Mouse (Mus musculus): ENCODE results near the gene Arid4a.

Gene Arid4a

DNA sequence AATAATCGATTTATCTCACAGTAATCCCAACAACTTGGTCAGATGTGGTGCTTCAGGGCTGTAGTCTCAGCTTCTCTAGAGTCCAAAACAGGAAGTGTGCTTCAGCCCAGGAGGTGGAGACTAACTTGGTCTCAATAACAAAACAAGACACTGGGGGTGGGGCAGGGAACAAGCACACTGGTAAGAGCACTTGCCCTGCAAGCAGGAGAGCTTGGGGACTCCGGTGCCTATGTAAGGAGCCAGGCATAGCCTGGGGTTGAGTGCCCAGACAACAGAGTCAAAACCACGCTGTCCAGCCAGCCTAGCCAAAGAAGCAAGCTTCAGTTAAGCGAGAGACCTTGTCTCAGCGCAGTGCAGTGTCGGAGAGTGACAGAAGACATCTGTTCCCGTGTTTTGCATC, 24.7 kb downstream of the Arid4a start:
- no peak for TF ChIP-seq GATA4 (IDR thresholded peaks at IDR 0.05; ENCODE audit: insufficient replicate concordance, low read length)

DNA sequence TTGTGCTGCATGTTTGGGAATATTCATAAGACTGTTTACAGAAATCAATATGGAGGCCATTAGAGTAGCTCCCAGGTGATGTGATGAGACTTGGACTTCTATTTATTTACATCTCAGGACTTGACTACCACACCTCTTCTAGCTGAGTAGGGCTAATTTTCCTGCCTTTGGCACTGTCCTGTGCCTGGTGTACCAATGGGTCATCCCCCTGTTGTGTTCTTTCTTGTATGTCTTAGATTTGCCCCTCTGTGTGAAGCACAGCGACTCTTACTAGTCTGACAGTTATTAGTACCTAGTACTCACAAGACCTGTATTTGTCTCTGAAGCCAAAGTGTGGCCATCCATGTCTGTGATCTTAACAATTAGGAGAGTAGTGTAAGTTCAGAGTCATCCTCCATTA, 26.7 kb downstream of the Arid4a start:
- no peak for TF ChIP-seq GATA4 (IDR thresholded peaks at IDR 0.05; ENCODE audit: insufficient replicate concordance, low read length)

DNA sequence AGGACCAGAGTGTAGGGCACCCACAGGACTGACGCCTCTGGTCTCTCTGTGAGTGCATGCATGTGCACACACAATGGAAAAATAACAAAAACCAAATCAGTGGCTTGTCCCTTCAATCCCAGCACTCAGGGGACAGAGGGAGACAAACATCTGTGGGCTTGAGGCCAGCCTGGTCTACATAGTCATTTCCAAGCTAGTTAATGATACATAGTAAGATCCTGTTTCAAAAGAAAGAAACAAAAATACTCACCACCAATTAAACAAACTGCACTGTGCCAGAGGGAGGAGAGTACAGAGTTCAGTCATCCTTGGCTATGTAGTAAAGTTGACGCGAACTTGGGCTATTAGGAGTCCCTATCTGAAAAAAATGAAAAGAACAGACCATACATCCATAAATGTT, 27.8 kb downstream of the Arid4a start:
- TF ChIP-seq GATA4 (IDR thresholded peaks at IDR 0.05; ENCODE audit: insufficient replicate concordance, low read length): no peak

DNA sequence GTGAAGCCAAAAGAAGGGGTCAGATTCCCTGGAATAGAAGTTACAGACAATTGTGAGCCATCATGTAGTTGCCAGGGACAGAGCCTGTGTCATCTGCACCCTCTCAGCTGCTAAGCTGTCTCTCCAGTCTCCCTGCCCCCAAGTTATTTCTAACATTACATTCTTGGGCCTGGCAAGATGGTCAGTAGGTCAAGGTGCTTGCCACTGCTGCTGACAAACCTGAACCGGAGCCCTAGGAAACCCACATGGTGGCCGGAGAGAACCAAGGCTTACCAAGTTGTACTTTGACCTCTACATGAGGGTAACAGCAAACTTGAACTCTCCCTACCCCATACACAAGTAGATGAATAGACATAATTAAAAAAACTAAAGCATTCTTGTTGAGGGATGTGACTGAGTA, 28.7 kb downstream of the Arid4a start:
- no peak for TF ChIP-seq GATA4 (IDR thresholded peaks at IDR 0.05; ENCODE audit: insufficient replicate concordance, low read length)

DNA sequence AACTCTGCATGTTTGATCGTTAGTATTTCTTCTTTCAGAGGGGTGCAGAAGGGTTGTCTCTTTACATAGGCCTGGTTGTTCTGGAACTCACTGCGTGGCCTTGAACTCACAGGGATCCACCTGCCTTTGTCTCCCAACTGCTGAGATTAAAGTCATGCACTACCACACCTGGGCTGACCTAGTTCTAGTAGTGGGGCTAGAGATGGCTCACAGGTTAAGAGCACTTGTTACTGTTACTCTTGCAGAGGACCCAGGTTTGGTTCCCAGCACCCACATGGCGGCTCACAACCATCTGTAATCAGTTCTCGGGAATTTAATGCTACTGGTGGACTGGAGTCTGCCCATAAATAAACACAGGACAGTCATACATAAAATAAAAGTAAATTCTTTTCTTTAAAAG, 30.7 kb downstream of the Arid4a start:
- no peak for TF ChIP-seq GATA4 (IDR thresholded peaks at IDR 0.05; ENCODE audit: insufficient replicate concordance, low read length)

DNA sequence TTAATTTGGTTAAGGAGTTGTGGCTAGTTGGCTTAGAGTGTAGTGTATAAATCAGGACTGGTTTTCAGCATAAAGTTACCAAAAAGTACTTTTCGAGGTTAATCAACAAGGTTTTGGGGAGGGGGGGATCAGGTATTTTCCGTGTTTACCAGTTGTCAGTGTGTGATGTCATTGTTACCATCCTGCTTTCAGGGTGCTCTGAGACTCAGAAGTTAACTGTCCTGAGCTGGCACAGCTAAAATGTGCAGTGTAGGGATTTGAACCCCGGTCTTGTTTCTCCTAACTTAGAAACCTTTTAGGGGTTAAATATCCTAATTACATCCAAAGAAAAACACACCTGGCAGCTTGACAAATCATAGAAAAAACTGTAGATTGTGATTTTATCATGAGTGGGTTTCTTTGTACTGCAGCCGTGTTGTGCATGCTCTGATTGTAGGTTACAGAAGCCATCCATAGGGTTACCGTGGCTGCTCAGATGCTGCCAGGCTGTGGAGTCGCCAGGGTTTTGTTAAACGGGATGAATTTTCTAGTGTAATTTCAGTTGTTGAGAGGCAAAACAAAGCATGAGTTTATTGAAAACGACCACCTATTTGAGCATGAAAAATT, 31.8 kb downstream of the Arid4a start:
- no peak for TF ChIP-seq GATA4 (IDR thresholded peaks at IDR 0.05; ENCODE audit: insufficient replicate concordance, low read length)

DNA sequence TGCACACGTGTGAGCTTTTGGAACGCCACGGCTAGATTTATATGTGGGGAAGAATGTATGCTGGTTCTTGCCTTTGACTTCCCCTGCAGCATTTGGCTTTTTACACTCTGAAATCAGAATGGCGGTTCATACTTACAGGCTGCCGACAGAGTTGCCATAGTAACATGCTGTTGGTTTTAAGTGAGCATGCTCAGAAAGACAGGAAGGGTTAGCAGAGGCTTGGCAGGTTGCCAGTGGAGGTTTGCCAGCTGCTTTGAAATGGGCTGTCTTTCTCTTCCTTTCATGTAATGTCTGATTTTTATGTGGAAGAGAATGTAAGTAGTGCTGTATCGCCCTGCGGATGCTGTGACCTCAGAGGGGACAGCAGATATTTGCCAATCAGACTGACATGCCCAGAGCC, 32.3 kb downstream of the Arid4a start:
- TF ChIP-seq GATA4 (IDR thresholded peaks at IDR 0.05; ENCODE audit: insufficient replicate concordance, low read length): no peak

DNA sequence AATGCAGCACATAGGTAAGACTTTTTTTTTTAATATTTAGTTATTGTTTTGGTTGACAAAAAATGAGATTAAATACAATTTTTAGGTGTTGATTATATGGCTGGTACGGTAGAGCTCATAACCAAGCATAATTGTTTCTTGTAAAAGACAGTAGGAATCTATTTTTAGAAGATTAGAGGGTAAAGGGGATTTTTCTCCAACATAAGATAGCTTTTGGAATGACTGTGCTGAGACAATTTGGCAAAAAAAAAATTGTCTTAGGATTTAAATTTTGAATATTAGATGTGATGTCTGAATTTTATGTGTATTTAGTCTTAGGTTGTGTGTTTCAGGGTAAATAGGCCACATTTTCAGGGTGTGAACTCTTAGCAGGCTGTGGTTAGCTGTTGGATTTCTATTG, 32.8 kb downstream of the Arid4a start:
- TF ChIP-seq GATA4 (IDR thresholded peaks at IDR 0.05; ENCODE audit: insufficient replicate concordance, low read length): no peak

DNA sequence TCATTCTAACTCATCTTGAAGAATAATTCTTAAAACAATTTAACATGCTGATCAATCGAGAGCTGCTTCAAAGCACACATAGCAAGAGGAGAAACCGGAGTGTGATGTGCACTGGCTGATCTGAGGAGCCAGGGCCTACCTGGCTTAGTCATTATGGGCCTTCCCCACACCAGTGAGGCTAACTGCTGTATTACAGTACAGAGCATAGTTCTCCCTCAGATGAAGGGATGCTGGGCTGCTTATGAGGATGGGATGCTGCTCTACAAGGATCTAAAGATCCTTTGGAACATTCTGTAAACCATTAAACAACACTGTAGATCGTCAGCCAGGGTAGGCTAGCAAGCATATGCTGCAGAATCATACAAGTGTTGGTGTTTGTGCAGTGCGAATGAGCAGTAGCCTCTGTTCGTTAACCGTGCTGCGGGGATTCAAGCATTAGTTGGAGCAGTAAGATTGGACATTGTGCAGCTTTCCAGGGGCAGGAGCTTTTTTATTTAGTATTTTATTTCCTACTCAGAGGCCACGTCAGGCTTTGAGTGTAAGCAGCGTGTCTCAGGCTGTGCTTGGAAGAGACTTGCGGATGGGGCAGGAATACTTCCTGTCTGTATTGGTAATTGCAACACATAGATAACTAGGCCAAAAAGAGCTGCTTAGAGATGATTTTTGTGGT, 33.9 kb downstream of the Arid4a start:
- no peak for TF ChIP-seq GATA4 (IDR thresholded peaks at IDR 0.05; ENCODE audit: insufficient replicate concordance, low read length)

DNA sequence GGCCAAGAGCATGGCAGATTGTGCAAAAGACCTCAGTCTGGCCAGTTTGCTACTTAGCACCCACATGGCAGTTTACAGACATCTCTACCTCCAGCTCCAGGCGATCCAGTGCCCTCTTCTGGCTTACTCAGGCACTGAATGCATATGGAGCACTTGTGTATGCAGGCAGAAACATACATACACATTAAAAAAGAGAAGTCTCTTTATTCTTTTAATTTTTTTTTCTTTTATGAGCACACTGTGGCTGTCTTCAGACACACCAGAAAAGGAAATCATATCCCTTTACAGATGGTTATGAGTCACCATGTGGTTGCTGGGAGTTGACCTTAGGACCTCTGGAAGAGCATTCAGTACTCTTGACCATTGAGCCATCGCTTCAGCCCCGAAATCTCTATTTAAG, 35.3 kb downstream of the Arid4a start:
- no peak for TF ChIP-seq GATA4 (IDR thresholded peaks at IDR 0.05; ENCODE audit: insufficient replicate concordance, low read length)

DNA sequence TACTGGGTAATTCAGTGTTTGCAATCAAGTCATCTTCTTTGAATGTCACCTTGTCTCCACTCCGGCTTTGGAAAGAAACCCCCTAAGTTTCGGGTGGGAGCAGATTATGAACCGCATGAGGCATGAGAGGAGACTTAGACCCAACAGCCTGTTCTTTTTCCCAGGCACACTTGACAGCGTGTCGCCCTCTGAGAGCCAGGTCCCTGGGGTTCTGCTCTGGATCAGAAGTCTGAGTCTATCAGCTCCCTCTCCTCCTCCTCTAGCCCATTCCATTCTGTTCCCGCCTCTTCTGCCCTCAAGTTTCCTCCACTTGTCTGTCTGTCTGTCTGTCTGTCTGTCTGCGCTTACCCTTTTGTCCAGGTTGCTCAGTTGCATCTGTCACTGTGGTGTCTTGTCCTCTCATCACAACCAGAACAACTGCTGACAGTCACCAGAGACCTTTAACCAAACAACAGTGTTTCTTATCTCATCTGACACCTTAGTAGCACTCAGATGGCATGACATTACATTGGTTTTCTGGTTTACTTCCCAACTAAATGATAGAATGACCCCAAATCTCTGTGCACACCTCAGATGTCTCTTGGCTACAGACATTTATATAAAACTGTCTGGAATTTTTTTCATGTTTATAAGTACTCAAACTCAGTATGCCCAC, 36.7 kb downstream of the Arid4a start:
- TF ChIP-seq GATA4 (IDR thresholded peaks at IDR 0.05; ENCODE audit: insufficient replicate concordance, low read length): no peak

DNA sequence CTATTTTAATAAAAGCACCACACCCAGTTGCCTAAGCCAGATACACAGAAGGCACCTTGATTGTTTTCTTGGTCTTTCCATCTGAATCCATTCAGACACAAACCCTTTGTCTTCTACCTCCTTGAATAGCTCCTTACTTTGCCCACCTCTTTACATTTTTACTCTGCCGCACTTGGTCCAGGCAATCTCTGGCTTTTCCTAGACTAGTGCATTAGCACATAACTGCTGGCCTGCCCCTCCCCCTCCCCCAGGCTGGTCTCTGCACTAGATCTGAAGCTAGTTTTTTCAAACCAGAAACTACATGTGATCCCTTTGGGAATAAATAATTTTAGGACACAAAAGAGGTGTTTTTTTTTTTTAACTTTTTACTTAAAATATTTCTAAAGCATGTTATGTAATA, 37.2 kb downstream of the Arid4a start:
- no peak for TF ChIP-seq GATA4 (IDR thresholded peaks at IDR 0.05; ENCODE audit: insufficient replicate concordance, low read length)

DNA sequence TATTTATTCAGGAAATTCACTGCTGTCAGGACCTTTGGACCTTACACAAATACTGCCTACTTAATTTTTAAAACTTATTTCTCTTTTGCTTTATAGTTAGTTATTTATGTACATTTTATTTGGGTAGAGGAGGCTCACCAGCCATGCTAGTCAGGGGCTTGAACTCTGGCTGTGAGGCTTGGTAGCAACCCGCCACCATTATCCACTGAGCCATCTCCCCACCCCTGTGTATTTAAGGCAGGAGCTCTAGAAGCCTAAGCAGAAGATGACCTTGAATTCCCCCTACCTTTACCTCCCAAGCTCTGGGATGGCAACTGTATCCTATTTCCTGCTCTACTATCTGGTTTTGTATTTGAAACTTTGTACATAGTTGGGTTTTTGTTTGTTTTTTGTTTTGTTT, 37.7 kb downstream of the Arid4a start:
- TF ChIP-seq GATA4 (IDR thresholded peaks at IDR 0.05; ENCODE audit: insufficient replicate concordance, low read length): no peak

DNA sequence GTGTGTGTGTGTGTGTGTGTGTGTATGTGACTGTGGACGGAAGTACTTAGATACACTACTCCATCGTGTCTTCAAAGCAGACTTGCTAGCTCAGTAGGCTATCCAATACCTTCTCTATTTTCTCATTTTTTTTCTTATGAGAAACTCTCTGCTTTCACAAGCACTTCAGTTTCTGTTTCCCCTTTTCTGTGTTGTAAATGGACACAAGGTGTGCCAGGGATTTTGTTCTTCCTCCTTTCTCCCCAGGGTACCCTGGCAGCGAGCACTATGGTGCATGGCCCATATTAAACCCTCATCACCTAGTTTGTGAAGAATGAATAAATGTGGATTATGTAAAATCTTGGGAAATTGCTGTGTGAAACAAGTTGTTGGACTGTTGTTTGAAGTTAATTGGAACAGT, 39.7 kb downstream of the Arid4a start:
- TF ChIP-seq GATA4 (IDR thresholded peaks at IDR 0.05; ENCODE audit: insufficient replicate concordance, low read length): no peak

DNA sequence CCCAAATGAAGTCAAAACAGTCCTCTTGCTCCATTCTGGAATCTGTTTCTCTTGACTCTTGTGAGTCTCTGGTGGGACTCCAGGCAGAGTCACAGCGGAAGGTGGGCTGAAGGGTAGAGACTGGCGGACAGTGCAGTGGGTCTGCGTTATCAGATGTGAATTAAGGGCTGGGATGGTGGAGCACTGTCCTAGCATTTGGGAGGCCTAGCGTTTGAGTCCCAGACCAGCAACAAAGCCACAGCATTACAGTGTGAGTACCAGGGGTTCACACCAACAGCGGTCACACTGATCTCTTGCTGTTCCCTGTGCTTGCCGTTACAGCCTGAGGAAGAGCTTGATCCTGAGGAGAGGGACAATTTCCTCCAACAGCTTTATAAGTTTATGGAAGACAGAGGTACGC, 44.0 kb downstream of the Arid4a start:
- no peak for TF ChIP-seq GATA4 (IDR thresholded peaks at IDR 0.05; ENCODE audit: insufficient replicate concordance, low read length)

DNA sequence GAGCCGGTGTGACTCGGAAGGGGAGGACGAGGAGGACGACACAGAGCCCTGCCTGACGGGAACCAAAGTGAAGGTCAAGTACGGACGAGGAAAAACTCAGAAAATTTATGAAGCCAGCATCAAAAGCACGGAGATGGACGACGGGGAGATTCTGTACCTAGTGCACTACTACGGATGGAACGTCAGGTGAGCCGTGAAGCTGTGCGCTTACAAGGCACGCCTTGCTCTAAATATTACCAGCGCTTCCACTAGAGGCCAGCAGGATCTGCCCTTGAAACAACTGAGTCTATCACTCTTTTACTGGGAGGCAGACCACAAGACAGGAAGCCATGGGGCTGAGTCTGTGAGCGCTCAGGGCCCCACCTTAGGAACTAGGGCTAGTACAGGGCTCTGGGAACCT, 54.1 kb downstream of the Arid4a start:
- TF ChIP-seq GATA4 (IDR thresholded peaks at IDR 0.05; ENCODE audit: insufficient replicate concordance, low read length): no peak

DNA sequence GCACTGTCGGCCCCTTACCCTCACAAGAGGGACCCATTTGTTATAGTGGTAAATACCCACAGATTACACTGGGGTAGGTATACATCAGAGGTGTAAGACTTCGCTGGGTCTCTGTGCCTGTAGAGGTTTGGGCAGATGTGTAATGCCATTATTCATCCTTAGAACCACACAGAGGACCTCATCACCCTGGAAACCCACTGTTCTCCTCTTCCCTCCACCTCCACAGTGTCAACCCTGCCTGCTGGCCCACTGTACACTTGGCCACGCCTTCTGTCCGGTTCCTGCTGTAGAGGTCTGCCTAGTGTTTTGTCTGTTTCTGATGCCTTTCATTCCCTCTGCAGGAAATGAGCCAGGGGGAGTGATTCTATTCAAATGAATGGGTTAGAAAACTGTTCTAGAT, 56.3 kb downstream of the Arid4a start:
- TF ChIP-seq GATA4 (IDR thresholded peaks at IDR 0.05; ENCODE audit: insufficient replicate concordance, low read length): no peak

Data from liver, adult (tissue).